Mouse (Mus musculus): ENCODE measurements around the gene Iqce.

DNA sequence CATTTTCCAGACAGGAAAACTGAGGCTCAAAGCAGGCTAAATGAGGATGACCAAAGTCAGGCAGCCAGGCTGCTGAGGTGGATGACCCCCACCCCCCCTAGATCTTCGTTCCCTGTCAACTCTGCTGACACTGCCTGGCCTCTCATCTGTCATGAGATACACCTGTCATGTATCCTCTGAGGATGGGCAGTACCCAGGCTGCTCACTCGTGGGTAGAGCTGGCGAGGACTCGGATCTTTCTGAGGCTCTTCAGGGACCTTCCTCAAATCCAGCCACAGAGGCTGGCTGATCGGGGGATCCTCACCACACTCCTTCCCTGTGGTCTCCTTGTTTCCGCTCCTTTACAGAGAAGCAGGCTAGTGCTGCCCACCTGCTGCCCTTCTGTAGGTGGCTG lies 86.1 kb downstream of the Iqce start:
- TF ChIP-seq CTCF (IDR thresholded peaks at IDR 0.05; ENCODE audit: borderline replicate concordance, insufficient read depth, low read length) (no peak), POLR2A (IDR thresholded peaks at IDR 0.05; ENCODE audit: low read depth, low read length) (no peak)

Measured in embryonic fibroblast, embryonic 13.5 days (primary cell).